Mouse (Mus musculus): ENCODE measurements around the gene Rabl3. TPM values are rescaled to one million over a fixed set of nuclear protein-coding genes. Genes with fewer than 3 reads are reported as not detected.

The Rabl3 gene
- polyA plus RNA-seq, 1 experiment from 2014 or later, result 18.8 TPM

DNA sequence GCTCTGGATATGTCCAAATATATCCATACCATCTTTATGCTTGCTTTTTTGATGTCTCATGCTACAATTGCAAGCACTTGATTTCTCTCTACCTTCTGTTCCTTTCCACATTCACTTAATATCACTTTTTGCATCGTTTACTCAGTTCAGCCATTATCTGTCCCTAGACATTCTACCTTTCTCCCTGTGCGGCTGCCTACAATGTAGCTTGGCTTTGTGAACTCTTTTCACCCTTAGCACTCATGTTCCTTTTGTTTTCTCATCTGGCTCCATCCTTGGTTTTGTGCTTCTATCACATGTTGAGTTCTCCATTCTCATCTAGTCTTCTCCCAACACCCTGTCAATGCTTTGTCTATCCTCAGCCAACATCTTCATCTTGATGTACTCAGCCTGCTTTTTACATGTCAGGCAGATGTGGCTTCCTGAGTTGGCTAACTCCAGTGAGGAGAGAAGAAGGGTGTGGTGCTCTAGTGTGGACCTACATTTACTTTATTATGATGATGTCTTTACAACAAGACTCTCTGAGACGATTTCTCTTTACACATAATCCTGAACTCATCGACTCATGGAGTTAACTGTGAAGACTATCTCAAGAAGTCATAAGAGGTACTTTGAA is 22.0 kb upstream of the Rabl3 start:
- WGBS, result 97% methylated on average over 4 of the region's 4 CpGs
- no peak for ATAC-seq
- H3K9ac ChIP-seq (ENCODE audit: low read depth, low read length), result no peak overlapping the region
- H3K4me1 ChIP-seq (ENCODE audit: control insufficient read depth, insufficient read depth, low read length), result no peaks in the 10 kb centered on the region
- no peak overlapping the region for H3K4me3 ChIP-seq (ENCODE audit: low read depth, low read length)
- no peaks in the 10 kb centered on the region for H3K9me3 ChIP-seq (replicated peaks; ENCODE audit: control insufficient read depth, low read length, poor library complexity, severe bottlenecking)
- no peak overlapping the region for H3K4me2 ChIP-seq (ENCODE audit: low read length)
- H3K27ac ChIP-seq (ENCODE audit: low read length), result no peak overlapping the region
- H3K36me3 ChIP-seq (ENCODE audit: control insufficient read depth, insufficient read depth, low read length), result peaks cover 16% of the 10 kb centered on the region
- no peaks in the 10 kb centered on the region for H3K27me3 ChIP-seq (ENCODE audit: control insufficient read depth, insufficient read depth, low read depth, low read length)

- WGBS, result 85% methylated on average over 2 of the region's 2 CpGs
- H3K9ac ChIP-seq (ENCODE audit: low read depth, low read length), result no peak overlapping the region
- H3K4me2 ChIP-seq (ENCODE audit: low read length), result no peak overlapping the region
- no peak for ATAC-seq
- H3K27ac ChIP-seq (ENCODE audit: low read length), result no peak overlapping the region
- no peak overlapping the region for H3K4me3 ChIP-seq (ENCODE audit: low read depth, low read length)
- peaks cover 19% of the 10 kb centered on the region for H3K36me3 ChIP-seq (ENCODE audit: control insufficient read depth, insufficient read depth, low read length)
- no peaks in the 10 kb centered on the region; the same call in 1 of the 2 replicates for H3K9me3 ChIP-seq (replicated peaks; ENCODE audit: control insufficient read depth, low read length, poor library complexity, severe bottlenecking)
- no peaks in the 10 kb centered on the region for H3K4me1 ChIP-seq (ENCODE audit: control insufficient read depth, insufficient read depth, low read length)
- no peaks in the 10 kb centered on the region for H3K27me3 ChIP-seq (ENCODE audit: control insufficient read depth, insufficient read depth, low read depth, low read length)
Observed at GRCm38 (mm10) chr16:37518662-37519061, 21.0 kb upstream of the Rabl3 start.

DNA sequence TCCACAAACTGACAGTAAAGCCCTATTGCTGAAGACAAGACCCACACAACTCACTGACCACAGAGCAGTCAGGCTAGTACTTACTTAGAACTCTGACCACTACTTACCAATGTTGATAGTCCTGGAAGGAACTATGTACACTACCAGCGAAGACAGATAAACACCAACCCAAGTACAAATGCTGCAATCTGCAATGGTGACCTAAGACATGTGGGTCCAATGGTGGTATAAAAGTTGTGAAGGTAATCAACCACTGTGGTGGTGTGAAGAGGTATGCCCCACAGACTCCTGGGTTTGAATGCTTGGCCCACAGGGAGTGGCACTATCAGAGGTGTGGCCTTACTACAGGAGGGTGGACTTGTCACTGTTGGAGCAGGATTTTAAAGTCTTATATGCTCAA is 20.0 kb upstream of the Rabl3 start:
- Histone ChIP-seq H3K36me3 (ENCODE audit: control insufficient read depth, insufficient read depth, low read length) (peaks cover 21% of the 10 kb centered on the region), H3K27ac (ENCODE audit: low read length) (no peak overlapping the region), H3K9ac (ENCODE audit: low read depth, low read length) (no peak overlapping the region), H3K9me3 (replicated peaks; ENCODE audit: control insufficient read depth, low read length, poor library complexity, severe bottlenecking) (no peaks in the 10 kb centered on the region; the same call in 1 of the 2 replicates), H3K4me1 (ENCODE audit: control insufficient read depth, insufficient read depth, low read length) (no peaks in the 10 kb centered on the region), H3K27me3 (ENCODE audit: control insufficient read depth, insufficient read depth, low read depth, low read length) (no peaks in the 10 kb centered on the region), H3K4me2 (ENCODE audit: low read length) (no peak overlapping the region), H3K4me3 (ENCODE audit: low read depth, low read length) (no peak overlapping the region)
- 98% methylated on average over 1 of the region's 1 CpGs for WGBS
- no peak for ATAC-seq

GRCm38 (mm10) chr16:37520190-37521040 is 19.3 kb upstream of the Rabl3 start:
- no peaks in the 10 kb centered on the region for H3K4me1 ChIP-seq (ENCODE audit: control insufficient read depth, insufficient read depth, low read length)
- peaks cover 21% of the 10 kb centered on the region for H3K36me3 ChIP-seq (ENCODE audit: control insufficient read depth, insufficient read depth, low read length)
- no peak for ATAC-seq

GRCm38 (mm10) chr16:37522100-37522697 is 17.5 kb upstream of the Rabl3 start:
- no peak for ATAC-seq
- no peak overlapping the region for H3K4me2 ChIP-seq (ENCODE audit: low read length)
- no peaks in the 10 kb centered on the region for H3K27me3 ChIP-seq (ENCODE audit: control insufficient read depth, insufficient read depth, low read depth, low read length)
- no peak overlapping the region for H3K27ac ChIP-seq (ENCODE audit: low read length)
- peaks cover 21% of the 10 kb centered on the region for H3K36me3 ChIP-seq (ENCODE audit: control insufficient read depth, insufficient read depth, low read length)
- H3K4me1 ChIP-seq (ENCODE audit: control insufficient read depth, insufficient read depth, low read length), result 0 out of 2 replicates have a peak, but pooled peaks cover under 1% of the 10 kb centered on the region
- no peaks in the 10 kb centered on the region; the same call in 1 of the 2 replicates for H3K9me3 ChIP-seq (replicated peaks; ENCODE audit: control insufficient read depth, low read length, poor library complexity, severe bottlenecking)
- H3K4me3 ChIP-seq (ENCODE audit: low read depth, low read length), result no peak overlapping the region
- no peak overlapping the region for H3K9ac ChIP-seq (ENCODE audit: low read depth, low read length)
- 92% methylated on average over 7 of the region's 7 CpGs for WGBS

More at GRCm38 (mm10) chr16:37520190-37521040, 19.3 kb upstream of the Rabl3 start:
- 100% methylated on average over 2 of the region's 2 CpGs for WGBS
- Histone ChIP-seq H3K4me3 (ENCODE audit: low read depth, low read length) (no peak overlapping the region), H3K4me2 (ENCODE audit: low read length) (no peak overlapping the region), H3K9me3 (replicated peaks; ENCODE audit: control insufficient read depth, low read length, poor library complexity, severe bottlenecking) (no peaks in the 10 kb centered on the region; the same call in 1 of the 2 replicates), H3K9ac (ENCODE audit: low read depth, low read length) (no peak overlapping the region), H3K27ac (ENCODE audit: low read length) (no peak overlapping the region), H3K27me3 (ENCODE audit: control insufficient read depth, insufficient read depth, low read depth, low read length) (no peaks in the 10 kb centered on the region)

DNA sequence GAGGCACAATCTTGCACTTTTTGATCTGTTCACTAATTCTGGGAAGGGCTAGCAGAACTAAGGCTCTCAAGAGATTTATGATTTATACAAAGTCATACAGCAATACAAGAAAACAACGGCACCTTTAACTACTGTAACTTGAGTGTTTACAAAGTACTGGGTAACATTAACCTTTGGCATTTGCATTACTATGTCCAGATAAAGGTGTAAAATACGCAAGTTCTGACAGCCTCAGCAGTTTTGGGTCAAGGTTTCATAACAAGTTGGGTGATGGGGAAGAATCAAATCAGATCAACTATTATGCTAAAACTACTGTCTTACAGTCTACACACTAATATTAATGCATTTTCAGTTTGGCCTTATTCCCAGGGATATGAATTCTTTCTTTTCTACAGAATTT is 14.6 kb upstream of the Rabl3 start:
- ATAC-seq, result no peak
- Histone ChIP-seq H3K9me3 (replicated peaks; ENCODE audit: control insufficient read depth, low read length, poor library complexity, severe bottlenecking) (no peaks in the 10 kb centered on the region; the same call in 1 of the 2 replicates), H3K27ac (ENCODE audit: low read length) (no peak overlapping the region), H3K4me2 (ENCODE audit: low read length) (no peak overlapping the region), H3K4me3 (ENCODE audit: low read depth, low read length) (no peak overlapping the region), H3K36me3 (ENCODE audit: control insufficient read depth, insufficient read depth, low read length) (peaks cover 16% of the 10 kb centered on the region), H3K4me1 (ENCODE audit: control insufficient read depth, insufficient read depth, low read length) (peaks cover 3% of the 10 kb centered on the region; the same call in 1 of the 2 replicates), H3K27me3 (ENCODE audit: control insufficient read depth, insufficient read depth, low read depth, low read length) (no peaks in the 10 kb centered on the region), H3K9ac (ENCODE audit: low read depth, low read length) (no peak overlapping the region)
- 96% methylated on average over 2 of the region's 2 CpGs for WGBS

- ATAC-seq, result no peak
- Histone ChIP-seq H3K9me3 (replicated peaks; ENCODE audit: control insufficient read depth, low read length, poor library complexity, severe bottlenecking) (no peaks in the 10 kb centered on the region; the same call in 1 of the 2 replicates), H3K27ac (ENCODE audit: low read length) (no peak overlapping the region), H3K27me3 (ENCODE audit: control insufficient read depth, insufficient read depth, low read depth, low read length) (no peaks in the 10 kb centered on the region), H3K4me3 (ENCODE audit: low read depth, low read length) (no peak overlapping the region), H3K36me3 (ENCODE audit: control insufficient read depth, insufficient read depth, low read length) (peaks cover 9% of the 10 kb centered on the region; the same call in 1 of the 2 replicates), H3K9ac (ENCODE audit: low read depth, low read length) (no peak overlapping the region), H3K4me1 (ENCODE audit: control insufficient read depth, insufficient read depth, low read length) (peaks cover 3% of the 10 kb centered on the region; the same call in 1 of the 2 replicates), H3K4me2 (ENCODE audit: low read length) (no peak overlapping the region)
- WGBS, result 93% methylated on average over 3 of the region's 3 CpGs
Observed at GRCm38 (mm10) chr16:37526688-37527223, 12.9 kb upstream of the Rabl3 start.

- WGBS, result 90% methylated on average over 6 of the region's 6 CpGs
- Histone ChIP-seq H3K27ac (ENCODE audit: low read length) (no peak overlapping the region), H3K4me3 (ENCODE audit: low read depth, low read length) (no peak overlapping the region), H3K4me2 (ENCODE audit: low read length) (no peak overlapping the region), H3K4me1 (ENCODE audit: control insufficient read depth, insufficient read depth, low read length) (peaks cover 13% of the 10 kb centered on the region), H3K27me3 (ENCODE audit: control insufficient read depth, insufficient read depth, low read depth, low read length) (no peaks in the 10 kb centered on the region), H3K36me3 (ENCODE audit: control insufficient read depth, insufficient read depth, low read length) (0 out of 2 replicates have a peak, but pooled peaks cover 3% of the 10 kb centered on the region), H3K9ac (ENCODE audit: low read depth, low read length) (no peak overlapping the region), H3K9me3 (replicated peaks; ENCODE audit: control insufficient read depth, low read length, poor library complexity, severe bottlenecking) (no peaks in the 10 kb centered on the region)
- no peak for ATAC-seq
Observed at GRCm38 (mm10) chr16:37530170-37530569, 9.5 kb upstream of the Rabl3 start.
